Mouse (Mus musculus) embryo, embryonic 10.5 days (tissue): ENCODE measurements around the gene Gm38431.

Source experiments
- DNase-seq: peaks from one replicate; pipeline ENCODE4 v3.0.0-alpha.2; 2015; ENCODE audit warnings: low spot score

Gm38431 gene

GRCm38 (mm10) chr9:21091707-21092320, at the start of gene Gm38431, which contains the start of gene Raver1:
Gm38431 (minus strand) TSS chr9:21091997.
Raver1 (minus strand) TSS chr9:21092008.
- peak; percentile 99 for DNase-seq

- DNase-seq = no peak
Observed at GRCm38 (mm10) chr9:21138386-21138785, 46.6 kb upstream of the Gm38431 start.

DNA sequence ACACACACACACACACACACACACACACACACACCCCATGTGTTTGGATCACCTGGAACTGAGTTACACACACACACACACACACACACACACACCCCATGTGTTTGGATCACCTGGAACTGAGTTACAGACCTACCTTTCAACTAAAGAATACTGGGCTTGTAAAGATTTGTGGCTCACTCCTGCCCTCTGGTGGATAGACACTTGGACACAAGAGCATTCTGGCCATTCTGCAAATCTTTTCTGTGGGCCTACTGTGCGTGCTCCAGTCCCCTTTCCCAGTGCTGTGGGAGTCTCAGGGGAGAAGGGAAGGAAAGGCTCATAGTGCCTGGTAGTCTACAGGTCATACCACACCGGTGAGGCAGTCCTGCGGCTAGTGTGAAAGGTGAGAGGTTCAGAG, 45.4 kb upstream of the Gm38431 start:
- DNase-seq = peak; percentile 79

GRCm38 (mm10) chr9:21136401-21136800, 44.6 kb upstream of the Gm38431 start:
- DNase-seq = no peak

DNA sequence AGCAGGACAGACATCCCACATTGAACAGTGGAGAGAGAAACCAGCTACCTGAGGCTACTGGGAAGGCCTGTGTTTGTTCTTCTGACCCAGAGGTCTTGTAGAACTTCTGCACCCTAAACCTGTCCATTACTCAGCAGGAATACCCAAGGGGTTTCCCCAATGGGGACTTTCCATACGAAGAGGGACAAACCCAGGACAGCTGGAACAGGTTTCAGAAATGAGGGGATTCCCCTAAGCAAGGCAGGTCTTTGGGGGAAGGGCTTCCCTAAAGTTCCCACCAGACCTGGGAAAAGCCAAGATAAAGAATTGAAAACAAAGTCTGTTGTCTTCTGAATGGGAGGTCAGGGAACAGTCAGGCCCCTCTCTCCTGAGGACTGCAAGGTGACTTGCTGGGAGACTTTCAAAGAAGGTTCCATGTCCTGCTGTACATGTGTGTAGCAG, 44.2 kb upstream of the Gm38431 start:
- DNase-seq = no peak

GRCm38 (mm10) chr9:21135329-21135890, 43.6 kb upstream of the Gm38431 start:
- no peak for DNase-seq

DNA sequence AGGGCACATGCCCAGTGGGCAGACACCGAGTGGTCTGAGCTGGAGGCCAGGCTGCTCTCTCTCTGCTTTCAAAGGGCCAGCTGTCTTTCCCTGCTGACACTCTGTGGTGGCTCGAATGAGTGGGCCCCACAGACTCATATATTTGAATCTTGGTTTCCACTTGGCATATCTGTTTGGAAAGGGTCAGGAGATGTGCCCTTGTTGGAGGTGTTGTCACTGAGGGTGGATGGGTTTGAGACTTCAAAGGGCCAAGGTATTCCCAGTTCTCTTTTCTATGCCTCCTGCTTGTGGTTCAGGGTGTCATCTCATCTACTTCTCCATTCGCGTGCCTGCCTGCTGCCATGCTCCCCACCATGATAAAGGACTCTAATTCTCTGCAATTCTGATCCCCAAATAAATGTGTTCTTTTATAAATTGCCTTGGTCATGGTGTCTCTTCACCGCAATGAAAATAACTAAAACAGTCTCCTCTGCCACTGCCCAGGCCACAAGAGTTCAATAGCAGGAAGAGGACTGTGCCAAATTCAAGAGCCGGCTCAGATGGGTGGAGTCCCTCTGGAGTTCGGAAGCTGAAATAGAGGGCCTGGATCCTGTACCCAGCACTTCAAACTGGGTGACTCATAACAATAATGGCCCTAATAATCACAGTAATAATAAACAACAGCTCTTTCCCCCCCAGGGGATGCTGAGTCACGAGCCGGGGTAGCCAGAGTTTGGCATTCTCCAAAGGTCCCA, 43.0 kb upstream of the Gm38431 start:
- no peak for DNase-seq

DNA sequence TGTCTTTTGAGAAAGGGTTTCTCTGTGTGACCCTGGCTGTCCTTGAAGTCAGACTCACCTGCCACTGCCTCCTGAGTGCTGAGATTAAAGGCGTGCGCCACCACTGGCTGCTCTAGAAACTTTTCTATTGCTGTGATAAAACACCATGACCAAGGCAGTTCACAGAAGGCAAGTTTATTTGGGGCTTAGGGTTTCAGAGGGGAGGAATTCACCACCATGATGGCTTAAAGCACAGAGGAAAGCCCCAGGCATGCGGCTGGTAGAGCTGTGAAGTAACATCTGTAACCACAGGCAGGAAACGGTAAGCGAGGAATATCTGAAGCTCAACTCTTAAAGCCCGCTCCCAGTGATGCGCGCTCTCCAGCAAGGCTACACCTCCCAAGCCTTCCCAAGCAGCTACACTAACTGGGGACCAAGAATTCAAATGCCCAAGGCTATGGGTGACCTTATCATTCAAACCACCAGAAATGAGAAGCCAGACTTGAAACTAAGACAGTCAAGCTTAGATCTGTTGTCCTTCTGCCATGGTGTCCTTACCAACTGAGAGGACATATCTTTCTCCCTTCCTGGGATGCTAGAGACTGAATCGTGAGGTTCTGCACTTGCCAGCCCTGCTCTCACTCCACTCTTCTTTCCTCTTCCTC, 41.4 kb upstream of the Gm38431 start:
- no peak for DNase-seq

GRCm38 (mm10) chr9:21132102-21132775, 40.4 kb upstream of the Gm38431 start:
- no peak for DNase-seq

GRCm38 (mm10) chr9:21131059-21131956, 39.5 kb upstream of the Gm38431 start, which contains the start of gene Tyk2:
Tyk2 (minus strand) TSS chr9:21131243.
- peak; percentile 98 for DNase-seq

- no peak for DNase-seq
Observed at GRCm38 (mm10) chr9:21126259-21126627, 34.4 kb upstream of the Gm38431 start.

DNA sequence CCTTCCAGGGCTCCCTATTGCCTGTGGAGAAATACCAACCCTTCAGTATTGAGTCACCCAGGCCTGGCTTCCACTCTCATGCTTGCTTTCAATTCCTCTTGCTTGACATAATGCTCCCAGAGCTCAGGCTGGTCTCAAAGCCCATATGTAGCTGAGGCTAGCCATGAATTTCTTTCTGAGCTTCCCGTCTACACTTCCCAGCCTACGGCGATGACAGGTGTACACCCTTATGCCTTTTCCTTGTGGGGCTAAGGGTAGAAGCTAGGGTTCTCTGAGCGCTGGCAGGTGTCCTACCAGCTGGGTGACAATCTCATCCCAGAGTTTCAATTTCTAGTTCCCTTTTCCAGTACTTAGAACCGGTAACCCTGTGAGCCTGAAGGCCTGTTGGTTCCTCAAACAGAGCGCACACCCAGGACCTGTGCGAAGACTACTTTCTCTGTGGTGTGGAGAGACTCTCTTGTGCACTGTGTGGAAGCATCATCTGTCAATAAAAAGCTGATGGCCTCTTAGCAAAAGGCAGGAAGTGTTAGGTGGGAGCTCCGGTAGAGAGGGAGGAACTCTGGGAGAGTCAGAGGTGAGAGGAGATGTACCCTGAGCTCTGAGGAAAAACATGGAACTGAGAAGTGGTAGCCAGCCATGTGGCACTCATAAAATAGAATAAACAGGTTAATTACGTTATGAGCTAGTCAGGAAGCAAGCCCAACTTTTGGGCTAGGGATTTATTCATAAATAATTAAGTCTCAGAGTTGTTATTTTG, 33.9 kb upstream of the Gm38431 start:
- no peak for DNase-seq

DNA sequence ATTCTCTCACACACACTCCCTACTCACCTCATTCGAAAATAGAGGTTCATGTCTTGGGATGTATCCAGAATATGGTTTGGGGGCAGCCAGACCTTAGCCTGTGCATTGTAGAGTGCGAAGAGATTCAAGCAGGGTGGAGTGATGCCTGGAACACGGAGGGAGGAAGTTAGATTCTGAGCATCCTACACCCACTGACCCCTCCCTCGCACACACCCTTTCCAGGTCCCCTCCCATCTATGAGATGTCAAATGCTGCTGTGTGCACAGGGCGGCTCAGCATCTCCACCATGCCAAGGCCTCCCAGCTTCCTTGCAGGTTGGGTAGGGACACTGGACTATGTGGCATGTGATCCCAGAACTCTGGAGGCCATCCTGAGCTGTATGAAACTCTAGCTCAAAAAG, 33.0 kb upstream of the Gm38431 start:
- DNase-seq = no peak

DNA sequence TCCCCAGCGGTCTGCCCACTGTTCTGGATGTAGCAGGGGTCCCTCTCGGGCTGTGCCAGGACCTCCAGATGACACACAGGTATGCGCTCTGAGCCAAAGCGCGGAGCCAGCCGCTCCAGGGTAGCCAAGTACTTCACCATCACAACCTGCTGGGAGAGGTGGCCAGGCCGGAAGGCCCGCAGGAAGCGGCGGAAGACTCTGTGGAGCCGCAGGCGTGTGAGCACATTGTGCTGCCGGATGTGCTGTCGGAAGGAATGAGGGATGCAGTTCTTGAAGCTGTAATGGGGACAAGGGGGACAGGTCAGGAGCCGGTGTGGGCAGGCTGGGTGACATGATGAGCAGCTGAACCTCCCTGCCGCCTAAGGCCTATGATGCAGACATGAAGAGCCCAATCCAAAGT, 29.7 kb upstream of the Gm38431 start:
- no peak for DNase-seq

GRCm38 (mm10) chr9:21117073-21117472, 25.3 kb upstream of the Gm38431 start:
- DNase-seq = no peak

DNA sequence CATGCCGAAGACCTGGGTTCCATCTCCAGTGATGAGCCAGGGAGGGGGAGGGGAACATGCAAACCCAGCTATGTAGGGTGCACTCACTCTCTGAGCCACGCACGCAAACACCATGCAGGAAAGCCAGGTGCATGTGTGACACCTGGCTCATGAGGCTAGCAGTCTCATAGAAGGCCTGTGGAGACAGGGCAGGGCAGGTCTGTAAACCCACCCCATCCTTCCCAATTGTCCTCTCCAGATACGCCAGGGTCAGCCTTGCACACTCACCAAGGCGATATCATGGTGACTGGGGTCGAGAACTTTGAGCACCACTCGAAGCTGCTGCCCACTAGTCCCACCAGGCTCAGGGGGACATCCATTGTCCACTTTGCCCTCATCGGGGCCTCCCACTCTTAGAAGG, 23.3 kb upstream of the Gm38431 start:
- DNase-seq = no peak

DNA sequence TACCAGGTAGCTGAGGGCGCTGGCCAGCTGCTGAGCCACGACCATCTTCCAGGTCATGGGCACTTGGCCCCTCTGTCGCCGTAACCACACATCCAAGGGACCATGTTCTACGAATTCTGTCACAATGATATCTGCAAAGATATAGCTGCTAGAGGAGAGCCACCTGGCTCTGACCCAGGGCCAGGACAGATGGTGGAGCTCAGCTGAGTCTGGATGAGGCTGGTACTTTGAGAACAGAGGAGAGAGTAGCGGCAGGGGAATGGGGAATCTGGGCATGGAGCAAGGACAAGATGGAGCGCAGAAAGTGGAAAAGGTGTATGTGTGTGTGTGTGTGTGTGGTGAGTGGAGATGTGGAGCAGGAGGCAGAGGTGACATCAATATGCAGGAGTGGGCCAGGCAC, 22.4 kb upstream of the Gm38431 start:
- no peak for DNase-seq

DNA sequence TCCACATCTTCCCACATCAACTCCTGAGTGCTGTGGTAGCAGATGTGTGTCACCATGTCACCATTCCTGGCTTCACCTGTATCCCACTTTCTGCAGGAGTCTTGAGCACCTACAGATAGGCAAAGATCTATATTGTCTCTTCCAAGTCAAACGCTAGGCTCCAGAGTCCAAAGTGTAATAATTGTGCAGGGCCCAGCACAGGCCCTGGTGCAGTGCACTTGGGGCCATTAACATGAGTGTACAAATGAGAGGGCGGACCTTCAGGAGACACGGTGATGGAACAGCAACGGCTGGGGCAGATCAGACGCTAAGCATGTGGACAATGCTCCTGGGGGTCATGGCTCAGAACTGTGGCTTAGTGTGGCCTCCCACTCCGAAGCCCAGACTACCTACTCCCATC, 22.0 kb upstream of the Gm38431 start:
- DNase-seq = no peak

DNA sequence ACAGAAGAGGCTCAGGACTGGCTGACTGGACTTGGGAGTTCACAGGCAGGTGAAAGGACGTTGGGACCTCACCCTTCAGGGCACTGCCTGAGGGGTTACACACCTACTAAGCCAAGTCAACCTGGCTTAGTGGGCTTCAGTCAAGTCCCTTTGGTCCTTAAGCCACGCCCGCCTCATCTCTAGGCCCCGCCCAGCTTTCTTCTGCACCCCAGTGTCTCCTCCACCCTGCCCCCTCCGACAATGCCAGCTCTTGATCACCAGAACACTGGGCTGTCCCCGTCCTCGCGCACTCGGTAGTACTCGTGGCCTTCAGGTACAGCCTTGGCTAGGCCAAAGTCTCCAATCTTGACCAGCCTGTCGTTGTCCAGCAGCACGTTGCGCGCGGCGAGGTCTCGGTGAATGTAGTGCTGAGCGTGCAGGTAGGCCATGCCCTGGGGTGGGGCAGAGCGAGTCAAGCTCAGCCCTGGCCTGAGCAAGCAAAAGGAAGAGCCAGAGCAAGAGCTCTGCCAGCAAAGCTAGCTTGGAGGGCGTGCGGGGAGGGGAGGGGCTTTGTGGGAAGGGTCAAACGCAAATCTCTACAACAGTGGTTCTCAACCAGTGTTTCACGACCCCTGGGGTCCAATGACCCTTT, 15.9 kb upstream of the Gm38431 start:
- no peak for DNase-seq
